Comparison of ENCODE assay signal across 15 mouse cellular contexts in the genomic region with DNA sequence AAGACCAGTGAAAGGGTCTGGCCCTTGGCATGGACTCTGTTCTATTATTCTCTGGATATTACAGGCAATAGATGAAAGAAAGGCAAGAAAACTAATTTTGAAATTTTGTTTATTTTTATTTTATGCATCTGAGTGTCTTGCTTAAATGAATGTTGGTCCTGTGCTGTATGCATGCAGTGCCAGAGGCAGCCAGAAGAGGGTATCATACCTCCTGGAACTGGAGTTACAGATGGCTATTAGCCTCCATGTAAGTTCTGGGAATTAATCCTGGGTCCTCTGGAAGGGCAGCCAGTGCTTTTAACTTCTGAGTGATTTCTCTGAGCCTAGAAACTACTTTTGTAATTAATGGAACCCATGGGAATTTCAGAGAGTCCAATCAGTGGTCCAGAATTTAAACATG.
DNase-seq lines count a peak whose midpoint lies in the region; ATAC-seq and TF ChIP-seq lines count a peak whose summit lies in the region.
"Had no signal": no experiment of that assay in that cellular context is flagged by ENCODE, and none has a peak within 500 bp of the region (broad histone marks: within the 10 kb centered on the region; RNA-seq: fewer than 3 reads in every experiment).

No protein-coding gene starts in this region.

- no peak for ATAC-seq in heart, postnatal 0 days (ENCODE audit: insufficient read depth, low read depth)
- no peak for ATAC-seq in liver, postnatal 0 days
- ATAC-seq in liver, embryonic 12.5 days = no peak
- ATAC-seq: forebrain, embryonic 14.5 days had no signal

- H3K4me3 ChIP-seq in heart, postnatal 0 days (ENCODE audit: low read depth, low read length) = no peak overlapping the region
- H3K4me3 ChIP-seq in liver, postnatal 0 days (ENCODE audit: low read depth, low read length) = no peak overlapping the region
- no peak overlapping the region for H3K4me3 ChIP-seq in liver, embryonic 12.5 days
- H3K4me3 ChIP-seq: hindbrain, embryonic 15.5 days; midbrain, embryonic 12.5 days had no signal

- TF ChIP-seq EP300 in heart, postnatal 0 days (IDR thresholded peaks at IDR 0.05; ENCODE audit: low read depth) = no peak
- no peak for TF ChIP-seq EP300 in liver, postnatal 0 days (IDR thresholded peaks at IDR 0.05; ENCODE audit: low read depth)

- H3K27ac ChIP-seq in heart, postnatal 0 days (ENCODE audit: low read depth) = no peak overlapping the region
- no peak overlapping the region for H3K27ac ChIP-seq in liver, postnatal 0 days (ENCODE audit: low read depth)
- H3K27ac ChIP-seq in liver, embryonic 12.5 days = no peak overlapping the region
- H3K27ac ChIP-seq: hindbrain, embryonic 15.5 days; midbrain, embryonic 12.5 days had no signal

- no peaks in the 10 kb centered on the region for H3K9me3 ChIP-seq in heart, postnatal 0 days (replicated peaks; ENCODE audit: control insufficient read depth, low read length)
- H3K9me3 ChIP-seq in liver, postnatal 0 days (ENCODE audit: low read length) = no peaks in the 10 kb centered on the region
- no peaks in the 10 kb centered on the region; the same call in 1 of the 2 replicates for H3K9me3 ChIP-seq in liver, embryonic 12.5 days (replicated peaks)
- H3K9me3 ChIP-seq: hindbrain, embryonic 15.5 days; midbrain, embryonic 12.5 days had no signal

- DNase-seq in heart, postnatal 0 days (ENCODE audit: low spot score) = no peak
- no peak for DNase-seq in heart, postnatal 4 days
- no peak for DNase-seq in liver, postnatal 0 days
- DNase-seq in NIH3T3 (ENCODE audit: low read depth) = peak; percentile 5
- peak; percentile 16 for DNase-seq in lung, postnatal 14 days
- no peak for DNase-seq in right cerebral cortex, adult 18-20 months
- no peak for DNase-seq in cerebellum, postnatal 4 days (ENCODE audit: low spot score in 2 of 2)
- DNase-seq: cerebellum, adult 11-12 months; gastrocnemius, postnatal 25 days; right cerebral cortex, postnatal 4 days; thymus, adult 2 months had no signal

- no peak overlapping the region for H3K9ac ChIP-seq in heart, postnatal 0 days (replicated peaks; ENCODE audit: low read depth, low read length)
- H3K9ac ChIP-seq in liver, postnatal 0 days (replicated peaks) = no peak overlapping the region
- no peak overlapping the region for H3K9ac ChIP-seq in liver, embryonic 12.5 days
- H3K9ac ChIP-seq: hindbrain, embryonic 15.5 days; midbrain, embryonic 12.5 days had no signal

- H3K4me1 ChIP-seq in heart, postnatal 0 days (ENCODE audit: control insufficient read depth, insufficient read depth) = no peaks in the 10 kb centered on the region
- no peaks in the 10 kb centered on the region for H3K4me1 ChIP-seq in liver, postnatal 0 days (ENCODE audit: insufficient read depth)
- no peaks in the 10 kb centered on the region for H3K4me1 ChIP-seq in liver, embryonic 12.5 days
- H3K4me1 ChIP-seq: hindbrain, embryonic 15.5 days; midbrain, embryonic 12.5 days had no signal

- TF ChIP-seq CTCF in heart, postnatal 0 days (IDR thresholded peaks at IDR 0.05; ENCODE audit: low read depth) = 0 out of 2 replicates have a peak, but pooled peaks have one; percentile 12
- TF ChIP-seq CTCF in liver, postnatal 0 days (IDR thresholded peaks at IDR 0.05; ENCODE audit: low read depth) = peak; percentile 23

- no peak overlapping the region for H3K4me2 ChIP-seq in heart, postnatal 0 days (ENCODE audit: low read depth, low read length)
- H3K4me2 ChIP-seq in liver, postnatal 0 days (ENCODE audit: low read depth, low read length) = no peak overlapping the region
- no peak overlapping the region for H3K4me2 ChIP-seq in liver, embryonic 12.5 days
- H3K4me2 ChIP-seq: hindbrain, embryonic 15.5 days; midbrain, embryonic 12.5 days had no signal

- no peaks in the 10 kb centered on the region for H3K27me3 ChIP-seq in heart, postnatal 0 days (ENCODE audit: control insufficient read depth, insufficient read depth, low read length)
- H3K27me3 ChIP-seq in liver, postnatal 0 days (ENCODE audit: insufficient read depth, low read length) = no peaks in the 10 kb centered on the region
- H3K27me3 ChIP-seq in liver, embryonic 12.5 days (replicated peaks) = no peaks in the 10 kb centered on the region
- H3K27me3 ChIP-seq: hindbrain, embryonic 15.5 days had no signal

- no peaks in the 10 kb centered on the region for H3K36me3 ChIP-seq in heart, postnatal 0 days (replicated peaks; ENCODE audit: control insufficient read depth, insufficient read depth, low read length)
- no peaks in the 10 kb centered on the region for H3K36me3 ChIP-seq in liver, postnatal 0 days (replicated peaks; ENCODE audit: insufficient read depth, low read length)
- H3K36me3 ChIP-seq in liver, embryonic 12.5 days = no peaks in the 10 kb centered on the region
- H3K36me3 ChIP-seq: hindbrain, embryonic 15.5 days; midbrain, embryonic 12.5 days had no signal

Comparison
In these comparisons a context has a peak if more than half of its experiments do, and no peak if none do; other contexts are left out.
1. DNase-seq: peak in NIH3T3 (single experiment) and lung, postnatal 14 days (single experiment); none in heart, postnatal 0 days (single experiment), heart, postnatal 4 days (single experiment), liver, postnatal 0 days (single experiment), right cerebral cortex, adult 18-20 months (single experiment) and cerebellum, postnatal 4 days (0 of 2).